Mouse (Mus musculus): ENCODE results near the gene Slc25a26.

DNA sequence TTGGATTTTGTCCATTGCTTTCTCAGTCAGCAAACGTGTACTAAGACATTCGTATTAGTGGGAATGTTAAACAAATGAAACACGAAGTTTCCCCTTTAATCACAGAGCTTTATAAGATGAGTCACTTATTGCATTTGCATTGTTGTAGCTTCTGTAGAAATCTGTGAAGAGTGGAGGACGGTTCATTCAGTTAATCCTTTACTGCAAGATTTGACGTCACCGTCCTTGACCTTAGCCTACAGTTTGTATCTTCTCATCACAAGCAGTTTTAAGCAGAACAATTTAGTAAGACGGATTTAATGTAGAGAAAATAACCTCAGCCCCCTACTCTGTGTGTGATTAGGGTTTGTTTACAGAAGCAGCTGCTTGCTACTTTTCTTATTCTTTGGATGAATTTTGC, 41.7 kb downstream of the Slc25a26 start:
- TF ChIP-seq CTCF (IDR thresholded peaks at IDR 0.05; ENCODE audit: control insufficient read depth, insufficient read depth, insufficient replicate concordance, low read depth, low read length) (no peak), POLR2A (IDR thresholded peaks at IDR 0.05; ENCODE audit: control insufficient read depth, low read depth, low read length) (no peak)

All from testis, adult 2 months (tissue).